Mouse (Mus musculus) lung, adult 2 months (tissue): ENCODE results near the gene Pptc7.

Source experiments
- CTCF ChIP-seq: fragments of 200-500 bp; IDR thresholded peaks from 2 replicates; pipeline ENCODE4 v1.5.1; 2011; ENCODE audit warnings: mild to moderate bottlenecking, low read length, control low read depth; ENCODE audit not compliant: insufficient read depth
- POLR2A ChIP-seq: fragments of 200-500 bp; IDR thresholded peaks from 2 replicates; pipeline ENCODE4 v1.6.1; 2011; ENCODE audit warnings: low read depth, mild to moderate bottlenecking, control low read depth, low read length, borderline replicate concordance; ENCODE audit errors: extremely low read depth

- no peak for TF ChIP-seq CTCF
- TF ChIP-seq POLR2A: no peak
Observed at GRCm38 (mm10) chr5:122317329-122318045, 33.3 kb downstream of the Pptc7 start.
